16 mouse cellular contexts compared by ENCODE assay signal in the genomic region with DNA sequence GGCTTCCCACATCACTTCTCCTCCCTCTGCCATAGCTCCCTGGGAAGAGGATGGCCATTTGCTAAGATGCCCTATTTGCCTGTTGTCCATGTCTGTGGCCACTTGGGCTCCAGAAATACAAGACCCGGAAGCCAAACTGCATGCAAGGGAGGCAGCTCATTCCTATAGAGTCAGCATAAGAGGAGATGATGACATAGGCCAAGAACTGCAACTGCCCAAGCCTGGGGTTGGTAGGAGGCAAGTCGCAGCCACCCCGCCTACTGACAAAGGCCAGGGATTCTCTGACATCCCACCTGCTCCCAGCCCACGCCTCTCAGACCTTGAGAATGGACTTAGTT. TPM values are rescaled to one million over a fixed set of nuclear protein-coding genes. Genes with fewer than 3 reads are reported as not detected.
"Had no signal": no experiment of that assay in that cellular context is flagged by ENCODE, and none has a peak within 500 bp of the region (broad histone marks: within the 10 kb centered on the region; RNA-seq: fewer than 3 reads in every experiment).

No protein-coding gene starts in this region.

- H3K9ac ChIP-seq: limb, embryonic 12.5 days; liver, embryonic 13.5 days; liver, postnatal 0 days; lung, embryonic 15.5 days; midbrain, embryonic 15.5 days; neural tube, embryonic 12.5 days had no signal

- H3K9me3 ChIP-seq: limb, embryonic 12.5 days; liver, embryonic 13.5 days; lung, embryonic 15.5 days; megakaryocyte, embryonic 14.5 days; midbrain, embryonic 15.5 days; neural tube, embryonic 12.5 days had no signal

- ATAC-seq: liver, postnatal 0 days; midbrain, embryonic 15.5 days had no signal

- H3K27ac ChIP-seq: limb, embryonic 12.5 days; liver, embryonic 13.5 days; lung, embryonic 15.5 days; macrophage; midbrain, embryonic 15.5 days; neural tube, embryonic 12.5 days had no signal

- H3K4me2 ChIP-seq: limb, embryonic 12.5 days; liver, embryonic 13.5 days; lung, embryonic 15.5 days; midbrain, embryonic 11.5 days; midbrain, embryonic 15.5 days; neural tube, embryonic 12.5 days had no signal

- H3K27me3 ChIP-seq: midbrain, embryonic 15.5 days had no signal

- H3K4me3 ChIP-seq: limb, embryonic 12.5 days; liver, embryonic 13.5 days; lung, embryonic 15.5 days; megakaryocyte, embryonic 14.5 days; midbrain, embryonic 15.5 days; neural tube, embryonic 12.5 days had no signal

- DNase-seq: kidney, postnatal 4 days; liver; liver, embryonic 13.5 days; liver, postnatal 0 days; lung, postnatal 14 days; right cerebral cortex, postnatal 4 days; spleen, adult 18-20 months; thymus, adult 18-20 months; thymus, postnatal 14 days had no signal

- H3K36me3 ChIP-seq: limb, embryonic 12.5 days; liver, embryonic 13.5 days; lung, embryonic 15.5 days; midbrain, embryonic 15.5 days; neural tube, embryonic 12.5 days had no signal

RNA-seq across cellular contexts. Expression of a gene that starts 59.7 kb away (rescaled TPM):
- polyA plus RNA-seq: limb, embryonic 12.5 days had no signal
